Mouse (Mus musculus) lung, postnatal 0 days (tissue): Measurements from ENCODE around the gene Aldh1b1.

Experiments
- CTCF ChIP-seq: IDR thresholded peaks from 2 replicates; pipeline ENCODE4 v1.5.1; 2016; ENCODE audit warnings: antibody characterized with exemption, mild to moderate bottlenecking
- EP300 ChIP-seq: IDR thresholded peaks from 2 replicates; pipeline ENCODE4 v1.6.1; 2016; ENCODE audit warnings: antibody characterized with exemption, mild to moderate bottlenecking, control low read depth

- TF ChIP-seq CTCF, result no peak
- no peak for TF ChIP-seq EP300
Observed at GRCm38 (mm10) chr4:45783671-45784070, 15.2 kb upstream of the Aldh1b1 start.
